Mouse (Mus musculus) bone marrow, adult 2 months (tissue): ENCODE measurements around the gene Fxyd3. TPM values are rescaled to one million over a fixed set of nuclear protein-coding genes. Genes with fewer than 3 reads are reported as not detected.

Source experiments
- H3K27ac ChIP-seq: fragments of 200-500 bp; 2 replicates; pipeline ENCODE4 v1.5.1; 2012; ENCODE audit warnings: low read depth, mild to moderate bottlenecking, control low read depth, inconsistent platforms, low read length; ENCODE audit not compliant: control insufficient read depth, poor library complexity, insufficient read depth
- H3K4me1 ChIP-seq: fragments of 200-500 bp; 2 replicates; pipeline ENCODE4 v1.6.1; 2011; ENCODE audit warnings: low read length; ENCODE audit not compliant: control insufficient read depth, insufficient read depth
- H3K4me3 ChIP-seq: fragments of 200-500 bp; replicated peaks from 2 replicates; pipeline ENCODE3; 2011; ENCODE audit warnings: mild to moderate bottlenecking, low read depth, low read length, control low read depth; ENCODE audit not compliant: control insufficient read depth
- CTCF ChIP-seq: fragments of 200-500 bp; IDR thresholded peaks from 2 replicates; pipeline ENCODE4 v1.5.1; 2011; ENCODE audit warnings: low read length, control low read depth; ENCODE audit not compliant: control insufficient read depth, insufficient read depth
- POLR2A ChIP-seq: fragments of 200-500 bp; IDR thresholded peaks from 2 replicates; pipeline ENCODE4 v1.6.1; 2011; ENCODE audit warnings: low read depth, mild to moderate bottlenecking, control low read depth, low read length, borderline replicate concordance; ENCODE audit not compliant: control insufficient read depth
- WGBS: fragments of 180-500 bp; shearing (Covaris S2); methylation state at CpG from one replicate; pipeline ENCODE4 v1.1.7; 2018; 5-methylcytosine and 5-hydroxymethylcytosine counted together
- polyA plus RNA-seq: library from polyadenylated mRNA; stranded (reverse); fragments of >200 nt; gene quantifications from 2 replicates; pipeline ENCODE4 v1.2.4, GENCODE M21; 2011; ENCODE audit warnings: low replicate concordance; ENCODE audit not compliant: missing spikeins, insufficient read depth, insufficient read length

Fxyd3 gene
- polyA plus RNA-seq, 1 experiment, result not detected

- H3K4me3 ChIP-seq, result no peak overlapping the region
- no peaks in the 10 kb centered on the region for H3K4me1 ChIP-seq
- TF ChIP-seq POLR2A, result no peak
- TF ChIP-seq CTCF, result no peak
- H3K27ac ChIP-seq, result no peak overlapping the region
Measured at GRCm38 (mm10) chr7:31082106-31082505, 5.6 kb upstream of the Fxyd3 start.

GRCm38 (mm10) chr7:31081106-31081505, 4.6 kb upstream of the Fxyd3 start:
- WGBS, result 33% methylated on average over 1 of the region's 1 CpGs
- TF ChIP-seq CTCF, result no peak
- no peak for TF ChIP-seq POLR2A
- no peaks in the 10 kb centered on the region for H3K4me1 ChIP-seq
- H3K27ac ChIP-seq, result no peak overlapping the region
- no peak overlapping the region for H3K4me3 ChIP-seq

GRCm38 (mm10) chr7:31080611-31081010, 4.1 kb upstream of the Fxyd3 start:
- WGBS, result 78% methylated on average over 3 of the region's 3 CpGs
- Histone ChIP-seq H3K27ac (no peak overlapping the region), H3K4me1 (no peaks in the 10 kb centered on the region), H3K4me3 (no peak overlapping the region)
- TF ChIP-seq CTCF (no peak), POLR2A (no peak)

- no peak for TF ChIP-seq CTCF
- no peak for TF ChIP-seq POLR2A
- Histone ChIP-seq H3K4me1 (no peaks in the 10 kb centered on the region), H3K27ac (no peak overlapping the region), H3K4me3 (no peak overlapping the region)
- 80% methylated on average over 8 of the region's 8 CpGs for WGBS
Measured at GRCm38 (mm10) chr7:31079670-31080069, 3.2 kb upstream of the Fxyd3 start.

- no peaks in the 10 kb centered on the region for H3K4me1 ChIP-seq
- TF ChIP-seq POLR2A (no peak), CTCF (peak; percentile 46; the same call in 1 of the 2 replicates)
- 39% methylated on average over 5 of the region's 5 CpGs for WGBS
- H3K4me3 ChIP-seq, result no peak overlapping the region
- no peak overlapping the region for H3K27ac ChIP-seq
Measured at GRCm38 (mm10) chr7:31077885-31078445, 1.5 kb upstream of the Fxyd3 start.

- no peak overlapping the region for H3K4me3 ChIP-seq
- no peaks in the 10 kb centered on the region for H3K4me1 ChIP-seq
- H3K27ac ChIP-seq, result no peak overlapping the region
- 60% methylated on average over 6 of the region's 6 CpGs for WGBS
- TF ChIP-seq CTCF (no peak), POLR2A (no peak)
Measured at GRCm38 (mm10) chr7:31077470-31077869, 966 bp upstream of the Fxyd3 start.

GRCm38 (mm10) chr7:31074713-31075069, 1.8 kb downstream of the Fxyd3 start:
- 76% methylated on average over 5 of the region's 5 CpGs for WGBS
- TF ChIP-seq CTCF (no peak), POLR2A (no peak)

GRCm38 (mm10) chr7:31074061-31074712, 2.3 kb downstream of the Fxyd3 start:
- Histone ChIP-seq H3K4me1 (no peaks in the 10 kb centered on the region), H3K4me3 (no peak overlapping the region), H3K27ac (no peak overlapping the region)
- TF ChIP-seq CTCF, result no peak
- no peak for TF ChIP-seq POLR2A
- 70% methylated on average over 7 of the region's 7 CpGs for WGBS

More at GRCm38 (mm10) chr7:31074713-31075069, 1.8 kb downstream of the Fxyd3 start:
- Histone ChIP-seq H3K4me3 (no peak overlapping the region), H3K4me1 (no peaks in the 10 kb centered on the region), H3K27ac (no peak overlapping the region)

GRCm38 (mm10) chr7:31073546-31073945, 3.0 kb downstream of the Fxyd3 start:
- no peak overlapping the region for H3K4me3 ChIP-seq
- TF ChIP-seq POLR2A (no peak), CTCF (no peak)
- H3K27ac ChIP-seq, result no peak overlapping the region
- H3K4me1 ChIP-seq, result no peaks in the 10 kb centered on the region
